Mouse (Mus musculus) thymus, postnatal 14 days (tissue): Measurements from ENCODE around the gene Dmpk.
A peak's percentile ranks its signal among the peaks of the same experiment; 100 is the strongest.

Experiments used
- DNase-seq: peaks from one replicate; pipeline ENCODE4 v3.0.0; 2021

Gene Dmpk

GRCm38 (mm10) chr7:19098811-19099210 is 15.2 kb downstream of the Dmpk start:
- DNase-seq, result no peak

GRCm38 (mm10) chr7:19100290-19100689 is 16.6 kb downstream of the Dmpk start:
- DNase-seq, result no peak

GRCm38 (mm10) chr7:19103741-19104140 is 20.1 kb downstream of the Dmpk start:
- no peak for DNase-seq

GRCm38 (mm10) chr7:19104486-19104885 is 20.8 kb downstream of the Dmpk start:
- no peak for DNase-seq

- no peak for DNase-seq
Measured at GRCm38 (mm10) chr7:19107436-19107835, 23.8 kb downstream of the Dmpk start.

- no peak for DNase-seq
Measured at GRCm38 (mm10) chr7:19109565-19109964, 25.9 kb downstream of the Dmpk start.

GRCm38 (mm10) chr7:19118028-19118771 is 34.6 kb downstream of the Dmpk start, which contains the start of gene Gm4969:
TSS of gene Gm4969 (minus strand) at chr7:19118368.
- DNase-seq, result peak; percentile 67

- peak; percentile 21 for DNase-seq
Measured at GRCm38 (mm10) chr7:19119083-19119482, 35.4 kb downstream of the Dmpk start.

- peak; percentile 94 for DNase-seq
Measured at GRCm38 (mm10) chr7:19119631-19120429, 36.2 kb downstream of the Dmpk start, which contains the start of gene Fbxo46. TSS of gene Fbxo46 (plus strand) at chr7:19119859.

GRCm38 (mm10) chr7:19121686-19122085 is 38.0 kb downstream of the Dmpk start:
- DNase-seq, result no peak

GRCm38 (mm10) chr7:19124713-19125112 is 41.1 kb downstream of the Dmpk start:
- DNase-seq, result no peak

GRCm38 (mm10) chr7:19127744-19128143 is 44.1 kb downstream of the Dmpk start:
- no peak for DNase-seq

- DNase-seq, result no peak
Measured at GRCm38 (mm10) chr7:19129396-19129795, 45.7 kb downstream of the Dmpk start.

GRCm38 (mm10) chr7:19130657-19131056 is 47.0 kb downstream of the Dmpk start:
- peak; percentile 35 for DNase-seq

- DNase-seq, result peak; percentile 95
Measured at GRCm38 (mm10) chr7:19131324-19131848, 47.7 kb downstream of the Dmpk start.

- no peak for DNase-seq
Measured at GRCm38 (mm10) chr7:19136168-19136567, 52.5 kb downstream of the Dmpk start.

GRCm38 (mm10) chr7:19136673-19137334 is 53.2 kb downstream of the Dmpk start:
- peak; percentile 35 for DNase-seq

- peak; percentile 81 for DNase-seq
Measured at GRCm38 (mm10) chr7:19137380-19137779, 53.7 kb downstream of the Dmpk start.
